Mouse (Mus musculus) CH12F3 (cell line): Measurements from ENCODE around the gene Zfp3.
"Not testable (repeated sequence)": the region's sequence is repeated elsewhere in the genome, so short reads cannot be mapped to it uniquely, and the experiment has no call there.

Source experiments
- in situ Hi-C: fragments of 300-500 bp; cut with MboI; formaldehyde crosslinking; loops from 2 replicates; pipeline ENCODE4 v1.14.3; 2020; ENCODE audit warnings: low sequenced_read_pairs

Gene Zfp3

GRCm38 (mm10) chr11:70754958-70755357, 9.1 kb upstream of the Zfp3 start:
- in situ Hi-C loops: loop anchor here (10.0 kb wide), 1 partner anchor 230 kb away; the partner anchor contains the start of gene Psmb6

GRCm38 (mm10) chr11:70755645-70756044, 8.4 kb upstream of the Zfp3 start:
- in situ Hi-C loops: loop anchor here (10.0 kb wide), 1 partner anchor 231 kb away; the partner anchor contains the start of gene Psmb6

GRCm38 (mm10) chr11:70760446-70760845, 3.6 kb upstream of the Zfp3 start:
- in situ Hi-C loops: not testable (repeated sequence)

GRCm38 (mm10) chr11:70762641-70763040, 1.4 kb upstream of the Zfp3 start:
- in situ Hi-C loops: no loop called here

- in situ Hi-C loops: no loop called here
Measured at GRCm38 (mm10) chr11:70763582-70763935, 450 bp upstream of the Zfp3 start.

GRCm38 (mm10) chr11:70765776-70766445, 1.9 kb downstream of the Zfp3 start:
- in situ Hi-C loops: no loop called here

DNA sequence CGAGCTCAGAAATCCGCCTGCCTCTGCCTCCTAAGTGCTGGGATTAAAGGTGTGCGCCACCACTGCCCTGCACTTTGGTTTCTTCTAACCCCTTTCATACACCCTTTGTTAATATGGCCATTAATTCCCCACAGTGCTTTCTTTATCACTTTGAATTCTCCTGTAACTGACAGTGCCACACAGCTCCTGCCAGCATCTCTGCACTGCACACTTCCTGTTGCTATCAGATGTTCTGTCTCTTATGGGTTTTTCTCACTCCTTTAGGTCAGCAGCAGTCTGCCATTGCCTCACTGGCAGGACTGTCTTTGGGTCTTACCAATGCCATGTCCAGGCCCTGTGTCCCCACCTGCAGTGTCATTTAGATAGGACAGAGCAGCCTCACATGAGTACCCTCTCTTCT, 6.8 kb downstream of the Zfp3 start:
- in situ Hi-C loops: no loop called here

DNA sequence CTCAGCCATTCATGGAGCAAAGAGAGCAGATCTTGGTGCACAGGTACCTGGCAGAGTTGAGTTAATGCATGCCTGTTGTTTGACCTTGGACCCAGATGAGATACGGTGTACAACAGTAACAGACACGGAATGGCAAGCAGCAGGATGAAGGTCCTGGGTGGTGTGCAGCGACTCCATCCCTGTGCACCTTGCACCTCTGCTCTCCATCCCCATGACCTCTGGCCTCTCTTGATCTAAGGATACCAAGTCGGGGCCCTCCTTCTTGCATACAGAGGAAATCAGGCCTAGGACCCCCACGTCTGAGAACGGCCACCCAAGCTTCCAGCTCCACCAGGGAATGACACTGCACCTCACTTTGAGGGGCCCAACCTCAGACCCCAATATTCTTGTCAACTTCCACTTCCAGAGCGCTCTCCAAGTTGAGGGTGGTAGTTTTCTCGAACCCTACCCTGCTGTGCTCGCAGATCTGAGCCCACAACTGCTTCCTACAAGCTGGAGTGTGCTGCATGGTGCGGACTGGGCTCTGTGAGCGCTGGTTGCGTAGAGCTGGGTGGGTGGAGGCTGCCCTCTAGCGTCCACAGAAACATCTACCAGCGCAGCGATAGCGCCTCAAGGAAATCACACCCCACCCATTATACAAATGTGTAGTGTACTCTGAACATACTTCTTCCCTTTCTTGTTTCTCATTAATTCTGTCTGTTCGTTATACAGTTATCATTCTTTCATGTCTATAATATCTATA, 13.0 kb downstream of the Zfp3 start:
- in situ Hi-C loops: loop anchor here (5.0 kb wide), 1 partner anchor 45 kb away; no protein-coding TSS in a partner anchor

GRCm38 (mm10) chr11:70777634-70778033, 13.6 kb downstream of the Zfp3 start:
- in situ Hi-C loops: loop anchor here (5.0 kb wide), 1 partner anchor 45 kb away; no protein-coding TSS in a partner anchor

GRCm38 (mm10) chr11:70778058-70778457, 14.0 kb downstream of the Zfp3 start:
- in situ Hi-C loops: loop anchor here (5.0 kb wide), 1 partner anchor 44 kb away; no protein-coding TSS in a partner anchor

GRCm38 (mm10) chr11:70785908-70786307, 21.9 kb downstream of the Zfp3 start:
- in situ Hi-C loops: no loop called here

DNA sequence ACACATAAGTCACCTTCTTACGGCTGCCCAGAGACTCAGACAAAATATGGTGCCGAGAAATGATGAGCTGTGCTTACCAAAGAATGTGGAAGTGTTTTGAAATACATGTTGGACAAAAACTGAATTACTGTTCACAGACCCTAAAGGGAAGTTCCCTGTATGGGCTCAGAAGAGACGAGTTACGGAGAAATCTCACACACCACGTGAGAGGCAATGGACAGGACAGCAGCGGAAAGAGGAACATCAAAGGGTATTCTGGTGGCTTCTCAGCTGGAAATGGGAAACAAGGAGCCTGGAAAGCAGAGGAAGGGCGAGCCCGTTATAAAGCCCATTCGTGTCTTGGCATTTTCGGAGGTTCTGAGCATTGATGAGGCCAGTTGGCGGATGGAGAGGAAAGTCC, 23.0 kb downstream of the Zfp3 start:
- in situ Hi-C loops: no loop called here

- in situ Hi-C loops: no loop called here
Measured at GRCm38 (mm10) chr11:70788972-70789655, 25.1 kb downstream of the Zfp3 start.

- in situ Hi-C loops: no loop called here
Measured at GRCm38 (mm10) chr11:70790426-70790825, 26.4 kb downstream of the Zfp3 start.

GRCm38 (mm10) chr11:70790874-70791551, 27.0 kb downstream of the Zfp3 start:
- in situ Hi-C loops: no loop called here

- in situ Hi-C loops: no loop called here
Measured at GRCm38 (mm10) chr11:70791676-70792075, 27.7 kb downstream of the Zfp3 start.

DNA sequence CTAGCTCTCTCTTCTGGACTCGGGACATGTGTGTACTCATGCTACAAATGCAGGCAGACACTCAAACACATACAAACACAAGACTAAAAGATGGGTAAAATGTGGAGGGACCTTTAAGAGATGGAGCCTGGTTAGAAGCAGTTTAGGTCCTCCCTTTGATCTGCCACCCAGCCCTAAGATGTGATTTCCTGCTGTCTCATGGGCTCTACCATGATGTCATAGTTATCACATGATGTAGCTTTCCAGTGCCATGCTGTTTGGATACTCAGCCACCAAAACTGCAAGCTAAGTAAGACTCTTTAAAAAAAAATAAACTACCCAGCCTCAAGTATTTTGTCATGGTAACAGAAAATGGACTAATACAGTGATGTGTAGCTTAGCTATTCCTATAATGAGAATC, 28.4 kb downstream of the Zfp3 start:
- in situ Hi-C loops: no loop called here

- in situ Hi-C loops: no loop called here
Measured at GRCm38 (mm10) chr11:70802208-70802864, 38.3 kb downstream of the Zfp3 start.

GRCm38 (mm10) chr11:70802865-70803261, 38.9 kb downstream of the Zfp3 start:
- in situ Hi-C loops: no loop called here

DNA sequence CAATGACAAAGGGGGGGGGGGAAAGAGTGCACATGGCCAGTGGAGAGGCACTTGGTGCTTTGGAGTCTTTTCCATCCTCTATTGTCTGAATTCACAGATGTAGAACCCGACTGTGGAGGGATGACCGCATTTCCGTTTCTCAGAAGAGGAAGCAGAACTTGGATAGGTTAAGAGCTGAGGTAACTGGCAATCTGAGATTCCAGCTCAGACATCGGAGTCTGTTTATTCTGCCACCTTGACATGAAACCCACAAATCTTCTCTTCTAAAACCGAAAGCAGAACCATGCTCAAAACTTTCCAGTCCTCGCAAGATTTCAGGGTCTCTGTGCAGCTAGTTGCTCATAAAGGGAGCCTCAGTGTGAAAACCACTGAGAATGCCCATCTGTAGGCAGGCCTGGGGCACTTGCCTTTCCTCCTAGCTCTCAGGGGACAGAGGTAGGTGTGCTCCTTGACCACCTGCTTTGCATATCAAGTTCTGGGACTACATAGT, 39.7 kb downstream of the Zfp3 start:
- in situ Hi-C loops: no loop called here
